Mouse (Mus musculus) ovary, postnatal 10 days (tissue): Measurements from ENCODE around the gene 5330417C22Rik.
"Not testable (repeated sequence)": the region's sequence is repeated elsewhere in the genome, so short reads cannot be mapped to it uniquely, and the experiment has no call there.

Source experiments
- DNase-seq: peaks from one replicate; pipeline ENCODE4 v3.0.0; 2022; ENCODE audit warnings: low spot score

The 5330417C22Rik gene

DNA sequence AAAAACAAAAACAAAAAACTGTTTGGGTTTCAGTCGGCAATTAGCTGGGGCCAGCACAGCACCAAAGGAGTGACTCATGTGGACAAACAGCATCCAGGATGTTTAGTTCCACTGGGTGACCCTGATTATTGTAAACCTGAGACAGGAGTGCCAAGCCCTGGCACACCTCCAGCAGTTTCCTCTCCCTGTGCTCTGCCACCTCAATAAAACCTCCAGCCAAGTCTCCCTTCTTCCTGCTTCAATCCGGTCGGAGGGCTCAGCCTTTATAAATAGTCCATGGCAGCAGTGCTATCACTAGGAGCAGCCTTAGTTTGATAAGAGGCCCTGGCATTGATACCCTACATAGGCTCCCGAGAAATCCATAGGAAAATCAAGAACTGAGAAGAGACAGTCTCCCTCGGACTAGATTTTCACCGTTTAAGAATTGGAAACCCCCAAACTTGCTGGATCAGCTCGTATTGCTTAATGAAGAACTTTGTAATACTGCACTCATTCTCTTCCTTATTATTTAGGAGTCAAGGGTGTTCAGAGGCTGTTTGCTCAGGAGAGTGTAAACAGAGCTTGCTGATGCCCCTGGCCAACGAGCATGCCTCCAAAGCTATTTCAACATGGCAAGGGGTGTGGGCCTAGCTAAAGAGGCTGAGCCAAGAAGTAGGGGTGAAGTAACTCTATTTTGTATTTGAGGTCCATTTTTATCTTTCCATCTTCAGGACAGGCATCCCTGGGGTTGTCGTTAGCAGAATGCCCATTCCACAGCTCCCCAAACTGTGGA, 3.0 kb downstream of the 5330417C22Rik start:
- DNase-seq: no peak

DNA sequence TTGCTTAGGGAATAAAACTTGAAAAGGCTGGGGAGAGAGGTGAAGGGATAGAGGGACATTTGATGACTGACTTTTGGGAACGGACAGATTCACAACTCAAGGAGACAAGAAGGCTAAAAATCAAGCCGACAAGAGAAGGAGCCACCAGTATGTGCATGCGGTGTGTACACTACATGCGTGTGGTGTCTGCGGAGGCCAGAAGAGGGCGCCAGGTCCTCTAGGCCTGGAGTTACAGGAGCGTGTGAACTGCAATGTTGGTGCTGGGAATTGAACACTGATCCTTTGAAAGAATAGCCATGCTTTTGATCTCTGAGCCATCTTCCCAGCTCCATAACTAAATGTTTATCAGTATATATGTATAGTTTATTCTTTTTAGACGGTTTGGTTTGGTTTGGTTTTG, 7.8 kb downstream of the 5330417C22Rik start:
- DNase-seq: no peak

DNA sequence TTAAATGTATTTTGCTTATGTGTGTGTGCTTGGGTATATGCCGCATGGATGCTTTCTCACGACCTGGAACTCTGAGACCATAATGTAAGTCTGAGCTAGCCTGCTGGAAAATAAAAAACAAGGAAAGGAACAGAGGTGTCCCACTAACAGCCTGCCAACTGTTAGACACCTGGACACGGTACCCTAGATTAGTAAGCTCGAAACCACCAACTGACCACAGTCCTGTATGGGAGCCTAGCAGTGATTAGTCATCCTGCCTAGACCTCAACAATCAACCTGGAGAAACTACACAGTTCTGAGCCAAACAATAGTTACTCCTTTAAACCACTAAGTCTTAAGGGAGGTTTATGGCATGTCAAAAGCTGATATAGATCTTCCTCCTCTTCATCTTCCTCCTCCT, 12.9 kb downstream of the 5330417C22Rik start:
- DNase-seq: no peak

DNA sequence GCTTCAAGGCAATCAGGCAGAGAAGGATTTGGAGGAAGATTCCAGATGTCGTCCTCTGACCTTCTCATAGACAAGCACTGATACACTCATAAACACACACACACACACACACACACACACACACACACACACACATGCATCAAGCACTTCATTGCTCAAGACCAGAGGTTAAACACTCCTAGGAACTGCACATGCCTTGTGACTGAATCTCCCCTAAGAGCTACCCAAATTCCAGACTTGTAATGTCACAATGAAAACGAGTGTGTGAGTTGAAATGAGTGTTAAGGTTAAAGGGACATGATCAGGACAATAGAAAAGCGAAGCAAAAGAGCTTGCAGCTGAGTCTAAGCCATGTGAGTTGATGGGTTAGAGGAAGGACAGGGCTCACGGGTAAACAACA, 18.1 kb downstream of the 5330417C22Rik start:
- DNase-seq: no peak

DNA sequence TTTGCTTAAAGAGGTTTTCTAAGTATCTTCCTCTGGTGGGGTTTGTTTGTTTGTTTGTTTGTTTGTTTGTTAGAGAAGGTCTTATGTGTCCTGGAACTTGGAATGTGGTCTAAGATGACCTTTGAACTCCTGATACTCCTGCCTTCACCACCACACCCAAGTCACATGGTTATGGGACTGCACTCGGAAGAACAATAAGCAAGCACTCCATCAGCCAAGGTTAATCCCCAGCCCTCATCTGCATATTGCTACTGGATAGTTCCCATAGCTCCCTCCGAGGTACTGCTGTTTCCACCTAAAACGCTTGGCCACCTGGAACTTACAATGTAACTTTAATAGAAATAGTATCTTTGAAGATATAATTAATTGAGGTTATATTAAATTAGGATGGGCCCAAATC, 22.9 kb downstream of the 5330417C22Rik start:
- no peak for DNase-seq

DNA sequence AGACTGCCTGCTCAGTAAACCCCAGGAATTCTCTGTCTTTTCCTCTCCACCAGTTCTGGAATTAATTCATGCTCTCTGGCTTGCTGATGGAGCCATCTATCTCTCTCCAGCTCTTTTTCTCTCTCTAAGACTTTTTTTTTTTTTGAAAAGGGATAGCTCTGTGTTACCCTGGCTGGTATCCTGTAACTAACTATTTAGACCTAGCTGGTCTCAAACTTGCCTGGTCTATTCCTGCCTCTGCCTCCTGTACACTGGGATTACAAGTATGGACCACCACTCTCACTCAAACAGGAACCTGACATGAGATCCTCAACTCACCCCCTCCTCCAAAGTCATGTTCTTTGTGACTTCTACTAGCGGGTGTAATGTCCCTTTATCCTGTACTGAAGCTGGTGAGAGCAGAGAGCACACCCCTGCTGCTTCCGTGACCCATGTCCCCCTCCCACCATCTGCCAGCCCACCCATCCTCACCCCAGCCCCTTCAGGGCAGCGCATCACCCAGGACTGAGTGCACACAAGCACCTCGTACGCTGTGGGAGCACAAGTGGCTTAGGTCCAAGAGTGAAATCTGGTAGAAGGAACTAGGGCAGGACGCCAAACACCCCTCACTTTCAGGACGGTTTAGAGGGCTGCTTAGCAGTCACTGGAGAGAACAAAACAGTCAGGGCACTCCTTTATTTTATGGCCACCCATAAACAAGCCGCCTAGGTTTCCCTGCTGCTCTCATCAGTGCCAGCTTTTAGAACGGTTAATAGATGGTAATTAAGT, 25.4 kb downstream of the 5330417C22Rik start:
- no peak for DNase-seq

DNA sequence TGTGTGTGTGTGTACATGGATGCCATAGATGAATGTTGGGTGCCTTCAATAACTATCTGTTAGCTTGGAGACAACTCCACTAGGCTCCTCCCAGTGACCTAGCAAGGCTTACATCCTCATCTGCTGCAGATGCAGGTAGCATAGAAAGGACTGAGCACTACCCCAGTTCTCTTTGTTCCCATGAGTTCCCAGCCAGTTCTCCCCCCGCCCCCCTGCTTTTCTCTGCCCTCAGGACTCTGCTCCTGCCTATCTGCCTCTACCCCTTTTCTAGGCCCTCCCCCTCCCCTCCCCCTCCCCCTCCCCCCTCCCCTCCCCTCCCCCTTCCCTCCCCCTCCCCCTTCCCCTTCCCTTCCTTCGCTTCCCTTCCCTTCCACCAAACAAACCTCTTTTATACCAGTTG, 26.2 kb downstream of the 5330417C22Rik start:
- no peak for DNase-seq

DNA sequence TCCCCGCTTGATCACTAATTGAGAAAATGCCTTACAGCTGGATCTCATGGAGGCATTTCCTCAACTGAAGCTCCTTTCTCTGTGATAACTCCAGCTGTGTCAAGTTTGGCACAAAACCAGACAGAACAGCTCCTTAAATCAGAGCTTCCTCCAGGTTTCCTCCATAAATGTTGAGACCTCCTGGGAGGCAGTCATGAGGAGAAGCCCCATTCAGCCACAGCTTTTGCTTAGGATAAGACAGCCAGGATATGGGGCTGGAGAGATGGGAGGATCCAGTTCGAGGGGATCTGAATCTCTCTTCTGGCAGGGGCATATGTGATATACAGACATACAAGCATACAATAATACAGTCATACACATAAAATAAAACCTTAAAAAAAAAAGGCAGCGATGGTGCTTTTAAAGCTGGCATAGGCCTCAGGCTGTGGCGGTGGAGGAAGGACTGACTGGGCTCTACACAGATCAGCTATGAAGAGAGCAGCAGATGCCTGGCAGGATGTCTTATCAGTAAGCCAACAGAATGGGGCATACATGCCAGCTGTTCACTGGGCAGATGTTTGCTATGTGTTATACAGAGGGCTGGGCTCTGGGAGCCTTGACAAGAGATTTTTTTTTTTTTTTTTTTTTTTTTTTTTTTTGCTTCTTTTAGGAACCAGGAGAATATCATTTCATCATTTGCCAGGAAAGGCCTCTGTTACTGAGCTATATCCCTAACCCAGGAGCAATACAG, 27.4 kb downstream of the 5330417C22Rik start:
- no peak for DNase-seq

DNA sequence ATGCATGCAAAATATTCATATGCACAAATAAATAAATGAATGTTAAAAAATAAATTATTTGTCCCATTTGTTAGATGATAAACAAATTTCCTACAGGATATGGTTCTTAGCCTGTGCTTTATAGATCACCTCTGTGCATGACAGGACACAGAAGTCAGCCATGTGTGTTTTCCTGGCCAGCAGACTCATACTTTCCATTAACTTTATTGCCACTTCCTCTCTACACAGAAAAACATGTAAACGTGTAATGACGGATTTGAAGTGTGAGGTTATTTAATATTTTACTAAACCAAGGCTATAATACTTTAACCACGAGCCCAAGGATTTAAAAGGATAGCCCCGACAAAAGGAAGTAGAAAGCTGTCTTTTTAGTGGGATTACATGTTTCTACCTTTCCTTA, 32.4 kb downstream of the 5330417C22Rik start:
- no peak for DNase-seq

DNA sequence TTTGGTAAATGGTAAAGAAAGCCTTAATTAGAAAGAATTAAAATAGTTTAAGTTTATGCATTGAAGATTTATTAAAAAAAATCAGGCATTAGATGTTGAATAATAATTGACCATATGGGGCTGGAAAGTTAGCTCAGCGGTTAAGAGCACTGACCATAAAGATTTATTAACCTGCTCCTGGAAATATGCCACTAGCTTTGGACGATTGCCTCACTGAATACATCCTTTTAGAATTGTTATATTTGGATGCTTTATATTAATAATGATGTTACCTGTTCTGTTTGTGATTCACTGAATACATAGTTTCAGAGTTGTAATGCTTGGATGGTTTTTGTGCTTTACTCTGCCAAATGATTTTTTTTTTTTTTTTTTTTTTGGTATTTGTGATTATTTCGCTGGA, 34.9 kb downstream of the 5330417C22Rik start:
- DNase-seq: not testable (repeated sequence)

DNA sequence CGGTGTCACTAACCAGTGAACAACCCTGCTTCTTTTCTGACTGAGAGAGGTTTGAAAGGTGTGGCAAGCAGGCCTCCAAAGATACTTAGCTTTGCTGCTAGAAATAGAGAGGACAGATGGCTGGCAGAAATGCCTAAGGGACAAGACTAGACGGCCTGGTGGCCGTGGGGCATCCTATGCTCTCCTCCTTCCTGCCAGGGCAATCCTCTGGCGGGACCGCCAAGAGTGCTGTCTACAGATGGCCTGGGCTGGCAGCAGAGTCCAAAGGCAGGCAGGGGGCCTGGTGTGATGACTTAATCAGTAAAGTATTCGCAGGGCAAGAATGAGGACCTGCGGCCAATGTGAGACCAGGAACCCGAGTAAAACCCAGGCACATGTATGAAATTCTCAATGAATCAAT, 36.5 kb downstream of the 5330417C22Rik start:
- DNase-seq: no peak

DNA sequence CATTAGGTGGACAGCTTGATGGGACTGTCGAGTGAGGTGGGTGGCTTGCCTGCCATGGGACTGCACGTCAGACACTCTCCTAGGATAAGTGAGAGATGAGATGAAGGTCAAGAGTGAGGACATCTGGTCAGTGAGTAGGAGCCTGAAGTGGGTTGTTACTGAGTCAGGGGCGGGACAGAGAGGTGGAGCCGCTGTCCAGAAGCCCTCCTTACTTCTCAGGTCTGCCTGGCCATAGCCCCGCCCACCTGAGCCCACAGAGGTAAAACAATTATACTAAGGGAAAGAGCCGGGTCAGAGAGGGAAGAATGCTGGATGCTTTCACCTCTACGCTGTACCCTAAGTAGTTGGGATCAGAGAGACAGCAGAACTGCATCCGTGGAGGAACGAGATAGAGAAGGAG, 38.7 kb downstream of the 5330417C22Rik start:
- no peak for DNase-seq

DNA sequence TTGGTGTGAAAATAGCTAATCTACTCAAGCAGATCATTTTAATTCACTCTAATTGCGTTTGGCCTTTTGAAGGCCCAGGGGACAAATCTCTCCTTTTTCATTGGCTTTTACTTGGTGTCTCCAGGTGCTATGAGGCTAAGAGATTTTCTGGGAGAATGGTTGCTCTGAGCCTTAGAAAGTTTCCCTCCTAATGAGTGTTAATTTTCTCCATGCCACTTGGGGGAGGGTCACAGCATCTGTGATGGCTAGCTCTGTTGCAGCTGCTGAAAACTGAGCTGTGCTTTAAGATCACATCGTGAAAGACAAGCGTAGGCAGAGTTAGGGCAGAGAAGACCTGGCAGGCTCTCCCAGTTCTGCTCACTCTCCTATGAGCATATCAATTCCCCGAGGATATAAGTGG, 40.9 kb downstream of the 5330417C22Rik start:
- no peak for DNase-seq

DNA sequence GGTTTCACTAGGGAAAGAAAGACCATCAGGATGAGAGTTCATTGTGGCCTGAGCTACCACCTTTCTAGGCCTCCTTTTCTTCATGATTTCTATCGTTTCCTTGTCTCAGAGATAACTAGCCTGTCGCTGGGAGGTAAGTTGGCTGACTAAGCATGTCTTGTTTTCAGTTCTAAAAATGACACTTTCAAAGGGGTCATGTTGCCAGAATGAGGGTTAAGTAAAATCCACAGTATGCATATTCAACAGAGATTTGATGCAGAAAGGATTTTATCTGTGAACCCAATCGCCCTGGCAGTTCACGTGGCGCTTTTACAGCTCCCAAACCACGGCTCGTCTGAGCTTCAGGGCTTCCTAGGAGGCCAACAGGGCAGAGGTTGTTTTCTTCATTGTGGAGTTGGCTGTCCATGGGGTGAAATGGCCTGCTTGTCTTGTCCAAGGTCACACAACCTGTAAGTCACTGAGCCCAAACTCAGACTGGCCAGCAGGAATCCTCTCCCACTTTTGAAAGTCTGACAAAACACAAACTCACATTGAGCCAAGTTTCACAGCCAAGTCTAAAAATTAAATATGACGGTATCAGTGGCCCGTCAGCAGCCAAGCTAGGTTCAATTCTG, 41.4 kb downstream of the 5330417C22Rik start:
- DNase-seq: no peak

DNA sequence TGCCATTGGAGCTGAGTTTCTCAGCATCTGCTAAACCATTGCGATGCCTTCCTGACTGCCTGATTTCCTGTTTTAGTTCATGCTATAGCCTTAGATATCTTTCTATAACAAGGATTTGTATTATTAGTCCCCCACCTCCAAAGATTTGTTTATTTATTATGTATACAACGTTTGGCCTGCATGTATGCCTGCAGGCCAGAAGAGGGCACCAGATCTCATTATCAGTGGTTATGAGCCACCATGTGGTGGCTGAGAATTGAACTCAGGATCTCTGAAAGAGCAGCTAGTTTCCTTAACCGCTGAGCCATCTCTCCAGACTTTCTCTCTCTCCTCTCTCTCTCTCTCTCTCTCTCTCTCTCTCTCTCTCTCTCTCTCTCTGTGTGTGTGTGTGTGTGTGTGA, 46.4 kb downstream of the 5330417C22Rik start:
- no peak for DNase-seq

DNA sequence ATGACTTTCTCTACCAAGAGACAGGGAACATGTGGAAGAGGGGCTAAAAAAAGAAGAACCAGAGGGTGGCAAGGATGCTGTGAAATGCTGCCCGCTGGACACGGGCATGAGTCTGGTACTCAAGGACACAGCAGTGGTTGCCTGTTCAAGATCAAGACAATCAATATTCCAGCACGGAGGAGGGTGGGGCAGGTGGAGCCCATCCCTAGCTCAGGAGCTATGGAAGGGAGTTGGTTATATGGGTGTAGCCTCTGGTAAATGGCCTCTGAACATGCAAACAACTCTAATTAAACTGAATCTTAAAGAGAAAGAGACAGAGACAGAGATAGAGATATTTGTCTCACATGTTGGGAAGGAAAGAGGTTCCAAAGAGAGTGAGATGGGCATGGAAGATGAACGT, 51.6 kb downstream of the 5330417C22Rik start:
- no peak for DNase-seq

DNA sequence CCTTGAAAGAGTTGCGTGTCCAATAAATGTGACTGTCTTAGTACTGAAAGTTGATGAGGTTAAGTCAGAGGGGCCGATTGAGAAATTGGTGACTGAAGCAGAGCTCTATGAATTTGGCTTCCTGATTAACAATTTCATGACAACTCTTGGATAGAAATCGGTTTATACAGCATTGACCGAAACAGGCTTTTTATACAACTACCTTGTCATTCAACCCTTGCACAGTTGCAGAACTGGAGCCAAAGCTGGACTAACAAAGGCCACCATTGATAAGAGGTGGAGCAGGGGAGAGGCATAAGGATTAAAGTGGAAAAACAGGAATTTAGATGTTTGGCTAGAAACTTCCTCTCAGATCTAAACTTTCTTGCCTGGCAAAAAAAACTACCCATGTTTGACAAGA, 57.5 kb downstream of the 5330417C22Rik start:
- no peak for DNase-seq

DNA sequence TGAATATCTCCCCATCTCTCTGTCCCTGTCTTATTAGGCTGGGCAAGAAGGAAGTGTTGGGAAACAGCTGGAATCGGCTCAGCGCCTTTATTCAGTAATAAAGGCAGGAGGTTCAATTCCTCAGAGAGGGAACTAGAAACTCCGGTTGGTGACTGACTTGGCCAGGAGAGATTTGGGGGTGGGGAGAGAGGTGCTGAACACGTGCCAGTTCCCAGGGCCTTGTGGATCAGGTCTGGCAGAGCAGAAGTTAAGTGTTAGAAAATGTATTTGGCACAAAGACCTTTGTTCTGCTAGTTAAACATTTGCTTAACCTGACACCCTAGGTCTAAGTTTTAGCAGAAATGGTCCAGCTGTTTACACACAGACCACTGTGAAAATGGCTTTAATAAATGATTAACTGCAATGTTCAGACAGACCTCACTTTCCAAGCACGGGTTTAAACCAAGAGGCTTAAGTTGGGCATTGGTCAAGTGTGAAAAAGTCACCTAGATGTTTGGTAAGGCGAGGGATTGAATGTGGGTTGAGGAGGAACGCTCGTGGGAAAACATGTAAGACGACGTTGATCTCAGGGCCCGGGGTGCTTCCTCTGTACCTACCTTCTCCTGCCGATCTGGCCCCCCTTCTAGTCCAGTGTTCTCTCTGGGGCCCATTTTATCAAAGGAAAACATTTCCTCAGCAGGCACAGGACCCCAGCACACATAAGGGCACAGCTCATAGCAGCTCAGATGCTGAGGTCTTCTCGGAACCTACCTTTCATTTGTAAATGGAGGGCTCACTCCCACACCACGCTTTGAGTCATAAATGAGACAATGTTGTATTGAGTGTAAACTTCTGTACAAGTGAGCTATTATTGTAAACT, 59.3 kb downstream of the 5330417C22Rik start:
- peak; percentile 19 for DNase-seq

DNA sequence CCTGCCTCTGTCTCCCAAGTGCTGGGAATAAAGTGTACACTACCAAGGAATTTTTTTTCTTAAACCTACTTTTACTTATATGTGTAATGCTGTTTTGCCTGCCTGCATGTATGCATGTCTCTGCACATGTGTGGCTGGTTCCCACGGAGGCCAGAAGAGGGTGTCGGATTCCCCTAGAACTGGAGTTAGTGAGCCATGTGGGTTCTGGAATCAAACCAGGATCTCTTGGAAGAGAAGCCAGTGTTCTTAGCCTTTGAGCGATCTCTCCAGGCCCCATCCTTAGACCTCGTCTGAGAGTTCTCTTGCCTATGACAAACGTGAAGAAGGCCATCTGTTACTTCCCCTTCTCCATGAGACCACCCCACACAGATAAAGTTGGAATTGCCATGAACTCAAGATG, 60.8 kb downstream of the 5330417C22Rik start:
- DNase-seq: no peak

DNA sequence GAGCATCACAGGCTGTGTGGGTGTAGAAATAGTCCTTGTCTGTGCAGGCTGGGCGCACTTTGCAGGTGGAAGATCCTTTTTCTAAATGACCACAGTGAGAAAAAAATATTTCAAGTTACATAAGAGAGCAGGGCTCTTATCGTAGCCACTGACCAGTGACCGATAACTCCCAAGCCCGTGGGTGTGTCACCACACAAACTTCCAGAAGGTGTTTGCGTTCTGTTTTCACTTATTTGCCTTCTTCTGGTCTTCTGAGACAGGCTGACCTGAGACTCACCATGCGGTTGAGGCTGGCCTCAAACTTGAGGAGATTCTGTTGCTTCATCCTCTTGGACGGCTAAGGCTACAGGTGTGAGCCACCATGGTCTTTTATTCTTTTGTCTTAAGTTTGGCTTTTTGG, 61.4 kb downstream of the 5330417C22Rik start:
- no peak for DNase-seq

DNA sequence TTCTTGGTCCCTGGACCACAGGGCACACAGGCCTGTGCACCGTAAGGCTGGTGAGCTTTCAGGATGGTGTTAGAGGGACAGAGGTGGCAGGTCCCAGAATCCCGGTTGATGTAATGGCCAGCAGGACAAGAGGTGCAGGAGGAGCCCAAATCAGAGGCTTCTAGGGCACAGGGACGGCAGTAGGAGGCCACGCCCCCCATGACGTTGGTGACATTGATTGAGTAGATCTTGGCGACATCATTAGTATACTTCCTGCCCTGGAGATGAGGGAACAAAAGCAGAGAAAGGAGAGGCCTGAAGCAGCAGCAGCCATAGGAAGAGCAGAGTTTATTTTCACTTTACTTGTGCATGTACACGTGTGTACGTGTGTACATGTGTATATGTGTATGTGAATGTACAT, 68.6 kb downstream of the 5330417C22Rik start:
- DNase-seq: no peak

DNA sequence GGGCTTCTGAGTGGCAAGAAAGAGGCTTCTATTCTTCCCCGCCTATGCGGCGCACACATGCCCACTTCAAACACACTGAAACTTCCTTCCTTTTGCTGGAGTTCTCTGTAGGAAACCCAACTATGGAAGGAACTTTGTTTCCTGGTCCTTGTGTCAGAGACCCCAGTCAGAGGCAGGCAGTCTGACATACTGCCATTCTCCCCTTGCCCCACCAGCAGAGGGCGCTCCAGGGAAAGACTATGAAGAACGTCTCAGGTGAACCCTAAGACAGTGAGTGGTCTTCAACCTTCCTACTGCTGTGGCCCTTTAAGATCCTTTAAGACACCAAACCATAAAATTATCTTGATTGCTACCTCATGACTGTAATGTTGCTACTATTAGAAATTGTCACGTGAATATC, 69.9 kb downstream of the 5330417C22Rik start:
- DNase-seq: no peak
